Mouse (Mus musculus): ENCODE data around the gene Armc5. TPM values are rescaled to one million over a fixed set of nuclear protein-coding genes. Genes with fewer than 3 reads are reported as not detected.

Gene Armc5
- total and polyA plus RNA-seq, 3 experiments = 14.6 to 23.7 TPM; not detected in 1

DNA sequence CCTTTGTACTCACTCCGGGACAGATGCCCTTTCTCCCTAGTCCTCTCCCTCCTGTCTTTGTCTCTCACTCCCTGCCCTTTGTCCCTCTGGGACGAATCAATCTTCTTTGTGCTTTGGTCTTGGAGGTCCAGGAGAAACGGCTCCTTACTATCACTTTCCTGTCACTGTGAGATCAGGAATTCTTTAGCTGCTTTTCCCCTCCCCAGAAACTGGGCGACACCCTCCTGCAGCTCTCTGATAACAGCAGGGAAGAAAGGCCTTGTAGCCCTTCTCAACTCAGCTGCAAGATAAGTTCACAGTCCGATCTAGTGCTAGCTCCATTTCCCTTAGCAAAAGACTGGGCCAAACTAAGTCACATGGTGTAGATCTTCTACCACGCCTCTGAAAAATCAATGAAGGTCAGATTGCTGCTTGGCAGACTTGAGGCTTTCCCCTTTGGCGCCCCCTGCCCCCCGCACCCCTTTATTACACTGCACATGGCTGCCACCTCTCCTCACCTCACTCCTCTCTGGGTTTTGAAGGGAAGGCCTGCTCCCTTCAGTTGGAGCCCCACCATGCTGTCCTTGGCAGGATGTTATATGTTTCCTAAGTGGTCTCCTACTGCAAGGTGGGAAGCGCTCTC, 51.9 kb downstream of the Armc5 start (continued):
- peak; percentile 91 for TF ChIP-seq MAX (IDR thresholded peaks at IDR 0.05; ENCODE audit: low read length)
- TF ChIP-seq EP300 (IDR thresholded peaks at IDR 0.05; ENCODE audit: low read depth in 1 of 2, low read length in 2 of 2) = peak; percentile 97 to 98
- TF ChIP-seq POLR2AphosphoS2 (IDR thresholded peaks at IDR 0.05; ENCODE audit: low read length) = peak; percentile 60
- TF ChIP-seq MXI1 (IDR thresholded peaks at IDR 0.05; ENCODE audit: low read depth, low read length) = peak; percentile 90
- peak; percentile 88 for TF ChIP-seq SIN3A (IDR thresholded peaks at IDR 0.05; ENCODE audit: low read length)
- TF ChIP-seq MAZ (IDR thresholded peaks at IDR 0.05; ENCODE audit: low read depth, low read length) = 0 out of 2 replicates have a peak, but pooled peaks have one; percentile 27
- TF ChIP-seq TAL1 (IDR thresholded peaks at IDR 0.05; ENCODE audit: low read length) = peak; percentile 90
- no peak for TF ChIP-seq NRF1 (IDR thresholded peaks at IDR 0.05; ENCODE audit: insufficient read depth, low read depth, low read length, poor library complexity, severe bottlenecking)
- peak; percentile 71; the same call in 1 of the 2 replicates for TF ChIP-seq MYB (IDR thresholded peaks at IDR 0.05; ENCODE audit: low read depth, low read length)
- 0 out of 2 replicates have a peak, but pooled peaks have one; percentile 54 for TF ChIP-seq UBTF (IDR thresholded peaks at IDR 0.05; ENCODE audit: borderline replicate concordance, insufficient read depth, low read depth, low read length)
- peak; percentile 22; the same call in 1 of the 2 replicates for TF ChIP-seq SMC3 (IDR thresholded peaks at IDR 0.05; ENCODE audit: low read depth, low read length)

Other genes with a start within 250 kb of the Armc5 start
- 0.10 and 0.12 TPM in 2 replicates for gene Pycard, start 243.5 kb upstream of the Armc5 start, total RNA-seq (2012; rRNA removed)
- gene Pycard, start 243.5 kb upstream of the Armc5 start, polyA plus RNA-seq (2012; ENCODE audit: insufficient read depth in 1 of 2, insufficient read length in 2 of 2, low read depth in 1 of 2, low replicate concordance in 2 of 2, missing spikeins in 1 of 2) = under 1 TPM in 1 of 2 experiments, not detected in 1; 0.24 TPM
- gene Trim72, start 233.4 kb upstream of the Armc5 start, total RNA-seq (2012; rRNA removed) = 0.13 and 0.19 TPM in 2 replicates
- gene Trim72, start 233.4 kb upstream of the Armc5 start, polyA plus RNA-seq (2012; ENCODE audit: insufficient read depth in 1 of 2, insufficient read length in 2 of 2, low read depth in 1 of 2, low replicate concordance in 2 of 2, missing spikeins in 1 of 2) = under 1 TPM in 1 of 2 experiments, not detected in 1; 0.14 TPM
- gene Itgam, start 174.7 kb upstream of the Armc5 start, total RNA-seq (2012; rRNA removed) = not detected in 2 replicates
- gene Itgam, start 174.7 kb upstream of the Armc5 start, polyA plus RNA-seq (2012; ENCODE audit: insufficient read depth in 1 of 2, insufficient read length in 2 of 2, low read depth in 1 of 2, low replicate concordance in 2 of 2, missing spikeins in 1 of 2) = not detected
- not detected in 2 replicates for gene Gm49368, start 174.7 kb upstream of the Armc5 start, total RNA-seq (2012; rRNA removed)
- gene Gm49368, start 174.7 kb upstream of the Armc5 start, polyA plus RNA-seq (2012; ENCODE audit: insufficient read depth in 1 of 2, insufficient read length in 2 of 2, low read depth in 1 of 2, low replicate concordance in 2 of 2, missing spikeins in 1 of 2) = not detected
- 0.08 TPM in 1 of 2 replicates, not detected in the other for gene Itgax, start 107.8 kb upstream of the Armc5 start, total RNA-seq (2012; rRNA removed)
- gene Itgax, start 107.8 kb upstream of the Armc5 start, polyA plus RNA-seq (2012; ENCODE audit: insufficient read depth in 1 of 2, insufficient read length in 2 of 2, low read depth in 1 of 2, low replicate concordance in 2 of 2, missing spikeins in 1 of 2) = under 1 TPM in 1 of 2 experiments, not detected in 1; 0.01 TPM
- gene Itgad, start 83.0 kb upstream of the Armc5 start, total RNA-seq (2012; rRNA removed) = not detected in 2 replicates
- gene Itgad, start 83.0 kb upstream of the Armc5 start, polyA plus RNA-seq (2012; ENCODE audit: insufficient read depth in 1 of 2, insufficient read length in 2 of 2, low read depth in 1 of 2, low replicate concordance in 2 of 2, missing spikeins in 1 of 2) = not detected
- 2.9 and 3.1 TPM in 2 replicates for gene Cox6a2, start 31.0 kb upstream of the Armc5 start, total RNA-seq (2012; rRNA removed)
- gene Cox6a2, start 31.0 kb upstream of the Armc5 start, polyA plus RNA-seq (2012; ENCODE audit: insufficient read depth in 1 of 2, insufficient read length in 2 of 2, low read depth in 1 of 2, low replicate concordance in 2 of 2, missing spikeins in 1 of 2) = 10 to 100 TPM in 1 of 2 experiments, not detected in 1; 18.2 TPM
- 1.2 and 1.5 TPM in 2 replicates for gene 9130023H24Rik, start 689 bp downstream of the Armc5 start, total RNA-seq (2012; rRNA removed)
- gene 9130023H24Rik, start 689 bp downstream of the Armc5 start, polyA plus RNA-seq (2012; ENCODE audit: insufficient read depth in 1 of 2, insufficient read length in 2 of 2, low read depth in 1 of 2, low replicate concordance in 2 of 2, missing spikeins in 1 of 2) = under 1 TPM in 1 of 2 experiments, not detected in 1; 0.96 TPM
- 0.10 TPM in 1 of 2 replicates, not detected in the other for gene Tgfb1i1, start 9.5 kb downstream of the Armc5 start, total RNA-seq (2012; rRNA removed)
- gene Tgfb1i1, start 9.5 kb downstream of the Armc5 start, polyA plus RNA-seq (2012; ENCODE audit: insufficient read depth in 1 of 2, insufficient read length in 2 of 2, low read depth in 1 of 2, low replicate concordance in 2 of 2, missing spikeins in 1 of 2) = under 1 TPM in 1 of 2 experiments, not detected in 1; 0.21 TPM
- gene Slc5a2, start 28.3 kb downstream of the Armc5 start, total RNA-seq (2012; rRNA removed) = 0.29 and 0.58 TPM in 2 replicates
- under 1 TPM in 1 of 2 experiments, not detected in 1; 0.25 TPM for gene Slc5a2, start 28.3 kb downstream of the Armc5 start, polyA plus RNA-seq (2012; ENCODE audit: insufficient read depth in 1 of 2, insufficient read length in 2 of 2, low read depth in 1 of 2, low replicate concordance in 2 of 2, missing spikeins in 1 of 2)
- 16.2 and 19.8 TPM in 2 replicates for gene BC017158, start 60.8 kb downstream of the Armc5 start, total RNA-seq (2012; rRNA removed)
- gene BC017158, start 60.8 kb downstream of the Armc5 start, polyA plus RNA-seq (2012; ENCODE audit: insufficient read depth in 1 of 2, insufficient read length in 2 of 2, low read depth in 1 of 2, low replicate concordance in 2 of 2, missing spikeins in 1 of 2) = 10 to 100 TPM in 1 of 2 experiments, not detected in 1; 41.6 TPM
- gene Rgs10, start 181.4 kb downstream of the Armc5 start, total RNA-seq (2012; rRNA removed) = 44.6 and 44.7 TPM in 2 replicates
- gene Rgs10, start 181.4 kb downstream of the Armc5 start, polyA plus RNA-seq (2012; ENCODE audit: insufficient read depth in 1 of 2, insufficient read length in 2 of 2, low read depth in 1 of 2, low replicate concordance in 2 of 2, missing spikeins in 1 of 2) = 10 to 100 TPM in 1 of 2 experiments, not detected in 1; 42.3 TPM
- gene Tial1, start 224.4 kb downstream of the Armc5 start, total RNA-seq (2012; rRNA removed) = 42.7 and 54.3 TPM in 2 replicates
- 100 to 1,000 TPM in 1 of 2 experiments, not detected in 1; 126 TPM for gene Tial1, start 224.4 kb downstream of the Armc5 start, polyA plus RNA-seq (2012; ENCODE audit: insufficient read depth in 1 of 2, insufficient read length in 2 of 2, low read depth in 1 of 2, low replicate concordance in 2 of 2, missing spikeins in 1 of 2)

All from MEL (cell line).